Mouse (Mus musculus): ENCODE measurements at regions not wholly inside any gene's neighbourhood (a gene's known extent, or its start where the extent isn't known, plus 50 kb on each side); places are given as distances from the start of the nearest gene placed in this dataset.

GRCm38 (mm10) chr17:47138174-47138573 lies 127.8 kb upstream of the Ubr2 start:
- DNase-seq: no peak

DNA sequence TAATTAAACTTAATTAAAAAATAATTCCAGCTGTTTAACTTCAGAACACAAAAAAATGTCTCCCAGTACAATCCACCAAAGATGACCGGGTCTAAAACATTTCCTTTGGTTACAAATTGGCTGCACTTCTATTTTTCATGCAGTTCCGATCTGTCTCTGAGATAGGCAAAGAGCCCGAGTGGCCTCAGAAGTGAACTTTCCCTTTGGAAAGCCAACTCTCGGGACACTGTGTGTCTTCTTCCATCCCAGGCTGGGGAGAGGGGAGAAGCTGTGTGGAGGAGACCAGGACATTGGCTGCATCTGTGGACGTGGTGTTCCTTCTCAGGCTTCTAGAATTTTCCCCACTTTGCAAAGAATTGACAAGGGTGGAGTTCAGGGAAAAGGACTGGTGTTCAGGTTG lies 125.0 kb upstream of the Ubr2 start:
- DNase-seq: no peak

DNA sequence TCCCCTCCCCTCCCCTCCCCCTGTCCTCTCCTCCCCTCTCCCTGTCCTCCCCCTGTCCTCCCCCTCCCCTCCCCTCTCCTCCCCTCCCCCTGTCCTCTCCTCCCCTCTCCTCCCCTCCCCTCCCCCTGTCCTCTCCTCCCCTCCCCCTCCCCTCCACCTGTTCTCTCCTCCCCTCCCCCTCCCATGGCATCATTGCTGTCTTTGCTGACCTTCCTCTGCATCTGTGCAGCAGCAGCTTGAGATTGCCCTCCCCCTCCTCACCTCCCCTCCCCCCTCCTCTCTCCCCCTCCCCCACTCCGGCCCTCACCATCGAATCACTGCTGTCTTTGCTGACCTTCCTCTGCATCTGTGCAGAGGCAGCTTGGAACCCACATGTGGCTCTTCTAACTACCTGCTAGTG lies 123.4 kb upstream of the Ubr2 start:
- no peak for DNase-seq

GRCm38 (mm10) chr17:47127571-47127970 lies 117.2 kb upstream of the Ubr2 start:
- no peak for DNase-seq

- DNase-seq: no peak
These were observed 113.2 kb upstream of the Ubr2 start for GRCm38 (mm10) chr17:47123576-47123975.

GRCm38 (mm10) chr17:47122221-47122620 lies 111.9 kb upstream of the Ubr2 start:
- DNase-seq: no peak

- no peak for DNase-seq
These were observed 107.7 kb upstream of the Ubr2 start for GRCm38 (mm10) chr17:47118010-47118409.

- peak; percentile 56 for DNase-seq
These were observed 105.4 kb upstream of the Ubr2 start for GRCm38 (mm10) chr17:47115754-47116153.

GRCm38 (mm10) chr17:47115141-47115540 lies 104.8 kb upstream of the Ubr2 start:
- DNase-seq: no peak

DNA sequence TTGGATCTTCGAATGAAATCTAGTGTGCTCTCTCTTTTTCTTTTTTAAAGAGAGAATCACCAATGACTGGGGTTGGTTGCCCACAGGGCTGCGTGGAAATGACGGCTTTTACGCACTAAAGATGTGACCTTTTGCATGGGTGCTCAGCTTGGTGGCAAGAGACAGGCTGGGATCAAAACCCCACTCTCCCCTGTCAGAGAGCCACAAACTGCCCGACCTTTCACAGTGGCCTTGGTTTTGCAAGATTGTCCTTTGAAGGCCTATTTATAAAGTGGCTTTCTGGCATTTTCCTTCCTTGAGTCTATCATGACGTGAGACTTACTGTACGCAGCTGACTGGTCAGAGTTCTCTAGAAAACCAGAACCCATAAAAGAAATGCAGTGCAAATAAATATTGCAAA lies 104.4 kb upstream of the Ubr2 start:
- no peak for DNase-seq

GRCm38 (mm10) chr17:47112556-47113225 lies 102.3 kb upstream of the Ubr2 start:
- DNase-seq: peak; percentile 23

DNA sequence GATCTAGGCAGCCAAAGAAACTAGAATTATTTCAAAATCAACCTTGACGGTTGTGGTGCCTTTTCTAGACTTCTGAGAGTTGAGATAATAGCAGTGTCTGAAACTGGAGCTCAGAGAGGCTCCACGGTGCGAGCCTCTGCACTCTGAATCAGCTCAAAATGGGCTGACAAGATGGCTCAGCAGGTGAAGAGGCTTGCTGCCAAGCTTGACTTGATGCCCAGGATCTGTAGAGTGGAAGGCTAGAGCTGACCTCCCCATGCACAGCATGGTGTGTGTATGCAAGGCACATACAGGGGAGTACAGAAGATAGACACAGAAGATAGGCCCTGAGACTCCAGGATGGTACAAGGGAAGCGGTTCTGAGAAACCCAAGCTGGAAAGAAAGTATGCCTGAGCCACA lies 100.5 kb upstream of the Ubr2 start:
- no peak for DNase-seq

DNA sequence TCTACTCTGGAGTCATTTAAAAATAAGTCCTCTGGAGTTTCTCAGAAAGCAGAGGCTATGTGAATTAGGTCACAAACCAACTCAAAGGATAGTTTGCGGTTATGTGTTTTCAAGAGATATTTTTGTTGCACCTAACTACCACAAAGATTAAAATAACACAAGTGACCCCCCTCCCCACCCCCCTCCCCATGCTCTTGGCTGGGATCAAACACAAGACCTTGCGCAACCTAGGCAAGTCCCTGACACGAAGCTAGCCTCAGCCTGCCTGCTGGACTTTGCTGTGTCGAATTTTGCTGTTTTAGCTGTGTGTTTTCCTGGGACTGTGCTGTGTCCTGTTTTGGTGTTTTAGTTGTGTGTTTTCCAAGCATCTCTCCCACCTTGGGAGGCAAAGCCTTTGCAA lies 94.0 kb upstream of the Ubr2 start:
- DNase-seq: no peak

DNA sequence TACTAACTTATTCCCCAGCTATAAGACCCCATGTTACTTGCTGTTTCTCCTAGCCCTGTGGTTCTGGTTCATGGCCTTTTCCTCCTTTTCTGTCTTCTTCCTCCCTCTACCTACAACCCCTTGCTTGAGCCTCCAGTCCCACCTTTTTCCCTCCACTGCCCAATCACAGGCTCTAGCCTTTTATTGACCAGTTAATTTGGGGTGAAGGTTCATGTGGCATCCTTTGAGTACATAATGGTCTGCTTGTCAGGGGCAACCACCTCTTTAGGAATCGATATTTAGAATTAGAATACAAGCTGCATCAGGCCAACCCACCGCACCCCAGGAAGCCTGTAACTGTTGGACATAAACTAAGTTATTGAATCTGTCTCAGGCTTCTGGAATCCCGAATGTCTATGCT lies 84.8 kb upstream of the Ubr2 start:
- DNase-seq: no peak

DNA sequence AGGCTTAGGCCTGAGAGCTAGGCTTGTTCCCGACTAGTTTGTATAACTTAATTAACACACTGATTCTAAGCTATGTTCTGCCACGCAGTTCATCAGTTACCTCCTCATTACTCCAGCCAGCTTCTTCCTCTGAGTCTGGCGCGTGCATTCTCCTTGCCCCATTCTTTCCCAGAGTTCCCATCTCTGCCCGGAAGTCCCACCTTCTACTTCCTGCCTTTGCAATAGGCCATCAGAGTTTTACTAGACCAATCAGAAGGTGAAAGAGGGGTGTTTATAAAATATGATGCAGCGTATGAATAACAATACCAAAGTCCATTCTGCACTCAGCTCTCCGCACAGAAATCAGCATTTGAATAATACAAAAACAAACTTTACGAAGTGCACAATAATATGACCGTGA lies 81.7 kb upstream of the Ubr2 start:
- DNase-seq: no peak

- DNase-seq: peak; percentile 42
These were observed 79.4 kb upstream of the Ubr2 start for GRCm38 (mm10) chr17:47089769-47090168.

DNA sequence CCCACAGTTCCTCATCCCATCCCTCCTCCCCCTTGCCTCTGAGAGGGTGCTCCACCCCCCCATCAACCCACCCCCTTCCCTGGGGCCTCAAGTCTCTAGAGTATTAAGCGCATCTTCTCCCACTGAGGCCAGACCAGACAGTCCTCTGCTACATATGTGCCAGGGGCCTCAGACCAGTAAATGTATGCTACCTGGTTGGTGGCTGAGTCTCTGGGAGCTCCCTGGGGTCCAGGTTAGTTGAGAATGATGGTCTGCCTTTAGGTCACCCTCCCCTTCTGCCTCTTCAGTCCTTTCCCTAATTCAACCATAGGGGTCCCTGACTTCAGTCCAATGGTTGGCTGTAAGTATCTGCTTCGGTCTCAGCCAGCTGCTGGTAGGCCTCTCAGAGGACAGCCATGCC lies 58.9 kb upstream of the Ubr2 start:
- DNase-seq: no peak

- no peak for DNase-seq
These were observed 55.0 kb upstream of the Ubr2 start for GRCm38 (mm10) chr17:47065307-47065901.

GRCm38 (mm10) chr17:47064592-47065306 lies 54.4 kb upstream of the Ubr2 start:
- DNase-seq: no peak

DNA sequence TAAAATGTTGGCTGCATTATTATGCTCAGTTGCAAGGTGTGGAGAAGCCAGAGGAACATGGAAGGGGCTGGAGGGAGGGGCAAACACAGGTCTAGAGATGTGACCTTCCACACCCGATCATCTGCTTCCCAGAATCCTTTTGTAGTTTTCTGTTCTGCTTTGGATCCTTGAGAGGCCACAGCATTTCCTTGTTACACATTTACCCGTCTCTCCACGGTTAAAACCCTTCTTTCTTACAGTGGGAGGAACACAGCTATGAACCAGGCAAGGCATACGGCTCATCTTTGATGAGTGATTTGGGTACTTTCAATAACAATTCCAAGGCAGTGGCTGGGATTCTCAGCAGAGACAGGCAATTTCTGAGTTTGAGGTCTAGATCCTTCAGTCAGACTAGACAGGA lies 53.6 kb upstream of the Ubr2 start:
- no peak for DNase-seq

DNA sequence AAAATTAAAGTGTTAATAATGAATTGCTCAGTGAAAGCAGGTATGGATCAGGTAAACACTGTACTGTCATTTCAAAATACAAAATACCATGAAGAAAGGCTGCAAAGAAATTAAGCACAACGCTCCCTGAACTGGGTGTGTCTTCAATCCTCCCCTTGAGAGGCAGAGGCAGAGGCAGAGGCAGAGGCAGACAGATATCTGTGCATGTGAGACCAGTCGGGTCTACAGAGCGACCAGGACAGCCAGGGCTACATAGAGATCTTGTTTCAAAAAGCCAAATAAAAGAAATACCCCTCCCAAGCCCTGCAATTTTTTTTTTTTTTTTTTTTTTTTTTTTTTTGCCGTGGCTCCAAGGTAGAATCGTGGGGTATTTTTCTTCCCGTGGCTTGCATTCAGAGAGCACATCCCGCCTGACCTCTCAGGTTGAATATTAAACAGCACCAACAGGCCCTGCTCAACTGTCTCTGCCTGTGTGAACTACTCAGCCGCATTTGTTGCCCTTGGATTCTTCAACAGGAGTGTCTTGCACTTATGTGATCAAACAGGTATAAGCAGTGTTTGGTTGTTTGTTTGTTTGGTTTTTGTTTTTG lies 50.8 kb upstream of the Ubr2 start:
- no peak for DNase-seq

Measured in thymus, postnatal 14 days (tissue).